Mouse (Mus musculus) cortical plate, adult 2 months (tissue): Measurements from ENCODE around the gene Mettl16.

ENCODE experiments used
- CTCF ChIP-seq: fragments of 200-500 bp; IDR thresholded peaks from 2 replicates; pipeline ENCODE4 v1.5.1; 2011; ENCODE audit warnings: mild to moderate bottlenecking, control low read depth, low read length; ENCODE audit not compliant: insufficient read depth; ENCODE audit errors: extremely low read depth
- POLR2A ChIP-seq: fragments of 200-500 bp; IDR thresholded peaks from 2 replicates; pipeline ENCODE4 v1.6.1; 2011; ENCODE audit warnings: mild to moderate bottlenecking, low read length, control low read depth; ENCODE audit not compliant: insufficient read depth; ENCODE audit errors: extremely low read depth

DNA sequence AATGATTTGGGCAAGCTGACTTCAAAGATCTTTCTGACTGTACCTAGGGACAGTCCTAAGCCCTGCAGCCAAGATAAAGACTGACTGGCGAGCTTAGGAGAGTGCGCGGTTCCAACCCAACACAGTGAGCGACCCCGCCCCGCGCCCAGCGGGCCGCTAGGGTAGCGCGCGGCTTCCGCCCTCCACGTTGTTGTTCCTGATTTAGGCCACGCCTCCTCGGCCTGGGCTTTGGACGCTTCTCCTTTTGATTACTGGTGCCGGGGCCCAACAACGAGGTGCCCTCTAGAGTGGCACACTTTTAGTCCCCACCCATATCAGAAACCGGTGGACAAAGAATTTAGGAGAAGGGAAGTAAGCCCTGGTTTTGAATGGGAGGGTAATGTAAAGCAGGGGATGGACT is 59.2 kb downstream of the Mettl16 start:
- TF ChIP-seq POLR2A (no peak), CTCF (no peak)
